Mouse (Mus musculus): Measurements from ENCODE around the gene Ccno.
A peak's percentile ranks its signal among the peaks of the same experiment; 100 is the strongest.

Ccno gene

GRCm38 (mm10) chr13:112987532-112987943 lies at the start of gene Ccno:
Gene Ccno, plus strand, starts transcription at chr13:112987802.
- peak; percentile 95 to 97 for DNase-seq

- DNase-seq, result peak; percentile 17 to 39
These were observed 49.5 kb upstream of the Ccno start for GRCm38 (mm10) chr13:112938130-112938529.

GRCm38 (mm10) chr13:112941879-112942330 lies 45.7 kb upstream of the Ccno start:
- DNase-seq, result no peak

DNA sequence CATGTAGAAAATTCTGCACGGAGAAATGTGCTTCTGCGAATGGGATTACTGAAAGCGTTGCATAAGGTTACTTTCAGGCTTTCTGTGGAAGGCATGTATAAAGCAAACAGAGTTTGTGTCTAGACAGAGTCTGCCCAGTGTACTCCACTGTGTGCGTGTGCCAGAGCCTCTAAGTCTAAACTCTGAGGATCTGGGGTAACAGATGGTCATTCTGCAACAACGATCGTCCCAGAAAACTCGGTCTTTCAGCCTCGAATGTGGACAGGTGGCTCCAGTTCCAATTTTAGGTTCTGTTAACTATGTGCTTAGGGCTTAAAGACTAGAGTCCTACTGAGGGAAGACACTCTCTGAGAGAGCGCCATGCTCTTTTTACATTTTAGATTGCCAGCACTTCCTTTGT lies 42.3 kb upstream of the Ccno start:
- DNase-seq, result no peak

GRCm38 (mm10) chr13:112945900-112946299 lies 41.7 kb upstream of the Ccno start:
- DNase-seq, result peak; percentile 22

DNA sequence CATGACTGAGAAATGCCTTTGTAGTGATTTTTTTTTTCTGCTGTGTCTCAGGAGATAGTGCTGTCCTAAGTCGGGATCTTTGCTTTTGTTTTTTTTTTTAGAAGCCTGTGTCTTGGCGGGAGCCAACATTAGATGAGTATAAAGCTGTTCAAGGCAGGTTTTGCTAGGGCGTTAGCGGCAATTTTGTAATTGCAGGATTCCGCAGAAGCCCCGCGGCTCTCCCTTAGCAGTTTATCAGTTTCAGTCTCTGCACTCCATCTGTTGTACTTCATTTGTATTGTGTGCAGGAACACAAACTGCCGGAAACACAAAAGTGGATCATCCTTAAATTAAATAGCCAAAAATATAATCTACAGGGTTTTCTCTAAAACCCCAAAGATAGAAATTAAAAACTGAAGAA lies 33.5 kb upstream of the Ccno start:
- no peak for DNase-seq

DNA sequence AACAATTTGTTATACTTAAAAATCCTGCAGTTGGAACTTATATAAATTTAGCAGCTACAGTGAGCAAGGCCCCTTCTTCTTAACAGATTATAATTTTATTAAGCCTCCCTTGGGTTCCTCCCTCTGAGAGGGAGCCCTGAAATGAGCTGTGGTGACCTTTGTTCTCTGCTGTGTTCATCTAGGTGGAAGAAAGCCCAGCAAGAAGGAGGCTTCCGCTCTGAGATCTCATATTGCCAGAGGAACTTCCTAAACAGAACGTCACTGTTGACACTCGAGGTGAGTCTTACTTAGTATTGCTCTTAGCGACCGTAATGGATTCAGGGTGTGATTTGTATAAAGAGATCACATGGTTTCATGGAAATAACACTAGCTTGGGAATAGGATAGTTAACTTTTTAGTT lies 24.5 kb upstream of the Ccno start:
- DNase-seq, result no peak

DNA sequence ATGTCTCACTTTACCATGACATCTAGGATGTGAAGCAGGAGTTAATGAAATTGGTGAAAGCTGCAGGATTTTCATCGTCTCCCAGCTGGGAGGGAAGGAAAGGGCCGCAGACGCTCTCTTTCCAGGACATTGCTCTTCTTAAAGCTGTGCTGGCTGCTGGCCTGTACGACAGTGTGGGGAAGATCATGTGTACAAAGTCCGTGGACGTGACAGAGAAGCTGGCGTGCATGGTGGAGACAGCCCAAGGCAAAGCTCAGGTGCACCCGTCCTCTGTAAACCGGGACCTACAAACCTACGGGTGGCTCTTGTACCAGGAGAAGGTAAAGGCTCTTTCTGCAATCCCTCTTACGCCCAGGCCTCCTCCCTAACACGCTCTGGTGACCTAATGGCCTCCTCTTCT lies 23.2 kb upstream of the Ccno start:
- no peak for DNase-seq

GRCm38 (mm10) chr13:112967267-112967666 lies 20.3 kb upstream of the Ccno start:
- DNase-seq, result no peak

DNA sequence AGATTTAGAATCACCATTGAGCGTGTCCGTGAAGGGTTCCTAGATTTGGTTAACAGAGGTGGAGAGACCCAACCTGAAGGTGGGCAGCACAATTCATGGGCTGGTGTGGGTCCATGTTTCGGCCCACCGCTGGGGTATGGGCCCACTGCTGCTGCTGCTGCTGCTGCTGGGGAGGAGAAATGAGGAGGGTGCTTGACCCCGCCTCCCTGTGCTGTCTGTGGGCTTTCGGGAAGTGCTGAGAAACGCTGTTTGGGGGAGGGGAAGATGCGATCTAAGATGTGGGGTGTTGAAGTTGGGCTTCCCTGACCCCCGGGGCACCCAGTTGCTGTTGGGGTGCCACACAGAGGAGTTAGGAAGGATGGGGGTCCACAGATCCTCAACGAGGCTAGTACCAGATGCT lies 10.9 kb upstream of the Ccno start:
- DNase-seq, result no peak

DNA sequence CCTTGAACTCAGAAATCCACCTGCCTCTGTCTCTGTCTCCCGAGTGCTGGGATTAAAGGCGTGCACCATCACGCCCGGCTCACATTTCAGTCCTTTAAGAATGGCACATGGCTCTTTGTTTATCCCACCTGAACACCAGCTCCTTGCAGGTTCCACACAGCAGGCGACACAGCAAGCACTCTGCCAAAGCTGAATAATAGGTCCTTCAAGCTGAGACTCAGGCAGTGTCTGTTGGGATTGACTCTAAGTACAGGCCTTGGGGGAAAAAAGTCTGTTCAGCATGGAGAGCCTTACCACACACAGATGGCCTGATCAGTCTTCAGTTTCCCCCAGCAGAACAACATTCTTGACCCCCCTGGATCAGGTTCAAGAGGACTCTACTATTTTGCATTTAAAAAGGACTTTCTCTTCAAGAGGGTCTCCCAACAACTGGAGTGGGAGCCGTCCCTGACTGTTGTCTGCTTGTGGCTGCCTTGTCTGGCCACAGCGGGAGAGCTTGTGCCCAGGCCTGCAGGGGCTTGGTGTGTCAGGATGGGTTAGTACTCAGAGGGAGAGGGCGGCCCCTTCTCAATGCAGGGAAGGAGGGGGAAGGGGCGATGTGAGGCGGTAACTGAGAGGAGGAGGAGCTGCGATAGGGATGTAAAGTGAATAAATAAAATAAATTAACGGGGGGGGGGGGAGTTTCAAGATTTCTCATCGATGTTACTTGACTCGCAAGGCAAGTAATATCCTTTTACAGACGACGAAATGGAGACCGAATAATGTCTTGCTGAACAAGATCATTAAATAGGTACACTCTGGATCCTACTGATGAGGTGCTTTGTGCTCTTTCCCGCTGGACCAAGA lies 1.8 kb upstream of the Ccno start:
- DNase-seq, result no peak

DNA sequence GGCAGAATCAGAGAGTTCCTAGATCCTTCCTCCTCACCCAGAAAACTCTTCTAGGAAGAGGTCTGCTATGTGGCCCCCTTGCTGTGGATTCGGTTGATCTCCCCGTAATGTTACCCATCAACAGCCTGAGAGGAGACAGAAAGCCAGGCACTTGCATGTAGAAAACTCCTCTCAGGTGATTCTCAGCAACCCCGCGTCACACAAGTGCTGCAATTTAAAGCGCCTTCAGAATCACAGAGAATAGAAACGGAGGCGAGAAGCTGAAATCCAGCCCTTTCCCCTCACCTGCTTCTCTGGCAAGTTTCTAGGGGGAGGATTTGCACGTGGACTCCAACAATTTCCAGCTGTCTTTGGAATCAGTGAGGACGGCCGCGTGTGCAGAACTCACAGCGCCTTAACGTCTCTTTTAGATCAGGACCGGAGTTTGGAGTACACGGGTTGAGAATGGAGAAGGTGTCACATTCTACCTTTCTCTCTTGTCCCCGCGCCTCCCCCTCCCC lies 1.1 kb upstream of the Ccno start:
- no peak for DNase-seq

DNA sequence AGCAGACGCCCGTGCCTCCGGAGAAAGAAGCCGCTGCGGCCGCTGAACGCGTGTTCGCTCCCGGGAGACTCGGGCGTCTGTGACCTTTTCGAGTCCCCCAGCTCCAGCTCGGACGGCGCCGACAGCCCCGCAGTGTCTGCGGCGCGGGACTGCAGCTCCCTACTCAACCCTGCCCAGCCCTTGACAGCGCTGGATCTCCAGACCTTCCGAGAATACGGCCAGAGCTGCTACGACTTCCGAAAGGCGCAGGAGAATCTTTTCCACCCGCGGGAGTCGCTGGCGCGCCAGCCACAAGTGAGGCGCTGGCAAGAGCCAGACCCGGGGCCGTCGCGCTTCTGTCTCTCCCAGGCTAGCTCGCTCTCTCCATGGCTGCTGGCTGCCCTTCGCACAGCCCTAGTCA lies 389 bp downstream of the Ccno start:
- DNase-seq, result peak in 1 of 2 experiments; percentile 9

DNA sequence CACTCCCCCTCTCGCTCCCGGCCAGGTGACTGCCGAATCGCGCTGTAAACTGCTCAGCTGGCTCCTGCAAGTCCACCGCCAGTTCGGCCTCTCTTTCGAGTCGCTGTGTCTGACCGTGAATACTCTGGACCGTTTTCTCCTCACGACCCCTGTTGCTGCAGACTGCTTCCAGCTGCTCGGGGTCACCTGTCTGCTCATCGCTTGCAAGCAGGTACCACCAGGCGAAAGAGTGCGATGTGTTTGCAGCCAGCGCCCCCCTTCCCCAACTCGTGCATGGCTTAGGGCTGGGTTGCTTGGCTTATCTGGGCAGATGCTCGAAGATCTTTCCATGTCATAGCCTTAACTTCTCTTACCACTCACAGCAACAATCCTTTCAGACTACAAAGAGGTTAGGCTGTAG lies 1.3 kb downstream of the Ccno start:
- peak in 1 of 2 experiments; percentile 9 for DNase-seq

- peak; percentile 68 to 75 for DNase-seq
These were observed 1.9 kb downstream of the Ccno start for GRCm38 (mm10) chr13:112989541-112989940.

GRCm38 (mm10) chr13:112990346-112990745 lies 2.7 kb downstream of the Ccno start:
- no peak for DNase-seq

- DNase-seq, result peak; percentile 37 to 56
These were observed 6.0 kb downstream of the Ccno start, which contains the start of gene Mcidas for GRCm38 (mm10) chr13:112993531-112994152. Gene Mcidas, plus strand, starts transcription at chr13:112993845.

DNA sequence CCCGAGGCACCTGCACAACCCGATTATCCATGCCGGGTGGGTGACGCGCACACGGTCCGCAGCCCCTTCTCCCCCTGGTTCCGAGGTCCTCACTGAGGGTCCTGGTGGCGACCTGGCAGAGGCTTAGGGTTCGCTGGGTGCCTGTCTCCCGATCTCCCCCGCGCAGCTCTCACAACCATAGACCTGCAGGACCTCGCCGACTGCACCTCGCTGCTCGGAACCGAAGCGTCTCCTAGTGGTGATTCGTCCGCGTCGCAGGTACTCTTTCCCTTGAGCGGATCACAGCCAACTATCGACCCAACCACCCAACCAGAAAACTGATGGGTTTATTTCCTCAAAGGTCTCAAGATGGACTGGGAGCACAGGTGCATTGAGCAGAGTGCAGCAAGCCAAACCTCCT lies 6.6 kb downstream of the Ccno start:
- DNase-seq, result peak; percentile 72 to 75

- DNase-seq, result no peak
These were observed 8.8 kb downstream of the Ccno start for GRCm38 (mm10) chr13:112996407-112996806.

DNA sequence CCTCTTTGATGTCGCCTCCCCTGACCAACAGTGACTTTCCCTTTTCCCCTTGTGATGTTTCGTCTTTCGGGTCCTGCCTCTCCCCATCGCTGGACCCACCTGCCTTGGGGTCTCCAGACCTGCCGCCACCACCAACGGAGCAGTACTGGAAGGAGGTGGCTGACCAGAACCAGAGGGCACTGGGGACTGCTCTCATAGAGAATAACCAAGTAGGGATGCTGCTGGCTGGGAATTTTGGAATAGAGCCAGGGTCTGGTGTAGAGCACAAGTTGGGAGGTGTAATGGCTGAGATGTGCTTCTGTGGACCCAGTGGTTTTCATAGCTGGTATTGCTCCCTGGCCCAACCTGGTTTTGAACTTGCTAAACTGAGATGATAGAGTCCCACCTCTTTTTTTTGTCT lies 9.8 kb downstream of the Ccno start:
- DNase-seq, result no peak

DNA sequence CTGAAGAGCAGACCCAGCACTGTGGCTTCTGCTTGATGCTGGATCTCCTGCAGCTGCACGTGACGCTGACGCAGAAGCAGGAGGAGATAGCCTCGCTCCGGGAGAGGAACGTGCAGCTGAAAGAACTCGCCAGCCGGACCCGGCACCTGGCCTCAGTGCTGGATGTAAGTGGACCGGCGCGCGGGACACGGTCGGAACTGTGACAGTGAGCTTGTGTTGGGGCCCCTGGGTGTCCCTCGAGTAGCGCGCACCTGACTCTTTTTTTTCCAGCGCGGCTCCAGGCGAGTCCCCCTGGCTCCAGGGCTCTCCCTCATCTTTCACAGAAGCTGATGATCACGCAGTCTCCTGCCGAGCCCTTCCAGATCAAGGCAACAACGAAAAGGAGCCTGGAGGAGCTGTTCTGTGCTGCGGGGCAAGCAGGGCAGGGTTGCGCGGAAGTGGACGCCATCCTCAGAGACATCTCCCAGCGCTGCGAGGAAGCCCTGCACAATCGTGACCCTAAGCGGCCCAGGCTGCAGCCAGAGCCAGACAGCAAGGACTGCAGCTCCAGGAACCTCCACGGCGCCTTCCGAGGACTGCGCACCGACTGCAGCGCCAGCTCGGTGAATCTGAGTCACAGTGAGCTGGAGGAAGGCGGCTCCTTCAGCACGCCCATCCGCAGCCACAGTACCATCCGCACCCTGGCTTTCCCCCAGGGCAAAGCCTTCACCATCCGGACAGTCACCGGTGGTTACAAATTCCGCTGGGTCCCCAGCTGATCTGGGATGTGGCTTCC lies 11.0 kb downstream of the Ccno start:
- peak; percentile 31 to 56 for DNase-seq

DNA sequence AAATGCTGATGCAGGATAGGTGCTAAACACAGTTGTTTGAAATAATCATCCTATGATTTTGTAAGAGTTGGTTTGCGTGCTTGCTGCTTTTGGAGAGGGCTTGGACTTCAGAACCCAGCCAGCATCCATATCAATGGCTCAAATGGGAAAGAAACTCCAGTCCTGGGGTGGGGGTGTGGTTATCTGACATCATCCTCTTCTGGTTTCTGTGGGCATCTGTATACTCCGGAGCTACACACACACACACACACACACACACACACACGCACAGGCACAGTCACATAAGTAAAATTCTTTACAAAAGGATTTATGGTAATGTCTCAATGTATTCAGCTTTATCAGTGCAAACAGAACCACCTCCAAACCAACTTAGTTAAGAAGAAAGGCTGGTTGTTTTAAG lies 12.5 kb downstream of the Ccno start:
- no peak for DNase-seq

Measured in lung, adult 18-20 months (tissue).